Mouse (Mus musculus): ENCODE results near the gene Kcnip1. TPM values are rescaled to one million over a fixed set of nuclear protein-coding genes. Genes with fewer than 3 reads are reported as not detected.
A peak's percentile ranks its signal among the peaks of the same experiment; 100 is the strongest.

Gene Kcnip1
- total RNA-seq, 2 experiments from 2014 or later: 0.17 to 0.28 TPM

- DNase-seq: no peak
Observed at GRCm38 (mm10) chr11:33668376-33668775, 324.6 kb downstream of the Kcnip1 start.

DNA sequence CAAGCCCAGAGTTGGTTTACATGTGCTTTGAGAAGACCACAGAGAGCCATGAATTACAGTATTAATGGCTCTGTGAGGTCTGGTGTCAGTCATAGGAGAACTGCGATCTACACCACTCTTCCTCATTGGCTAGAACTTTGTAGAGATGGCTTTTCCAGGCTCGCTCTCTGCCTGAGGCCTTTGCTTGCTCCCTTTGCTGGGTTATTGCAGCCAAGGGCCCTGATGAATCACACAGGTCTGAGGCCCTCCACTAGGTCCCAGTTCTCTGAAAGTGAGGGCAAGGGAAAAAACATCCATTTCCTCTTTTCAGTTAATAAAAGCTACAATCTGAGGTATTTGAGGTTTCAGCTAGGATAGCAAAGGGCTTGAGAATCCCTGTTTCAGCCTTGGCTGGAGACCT is 329.4 kb downstream of the Kcnip1 start:
- DNase-seq: no peak

DNA sequence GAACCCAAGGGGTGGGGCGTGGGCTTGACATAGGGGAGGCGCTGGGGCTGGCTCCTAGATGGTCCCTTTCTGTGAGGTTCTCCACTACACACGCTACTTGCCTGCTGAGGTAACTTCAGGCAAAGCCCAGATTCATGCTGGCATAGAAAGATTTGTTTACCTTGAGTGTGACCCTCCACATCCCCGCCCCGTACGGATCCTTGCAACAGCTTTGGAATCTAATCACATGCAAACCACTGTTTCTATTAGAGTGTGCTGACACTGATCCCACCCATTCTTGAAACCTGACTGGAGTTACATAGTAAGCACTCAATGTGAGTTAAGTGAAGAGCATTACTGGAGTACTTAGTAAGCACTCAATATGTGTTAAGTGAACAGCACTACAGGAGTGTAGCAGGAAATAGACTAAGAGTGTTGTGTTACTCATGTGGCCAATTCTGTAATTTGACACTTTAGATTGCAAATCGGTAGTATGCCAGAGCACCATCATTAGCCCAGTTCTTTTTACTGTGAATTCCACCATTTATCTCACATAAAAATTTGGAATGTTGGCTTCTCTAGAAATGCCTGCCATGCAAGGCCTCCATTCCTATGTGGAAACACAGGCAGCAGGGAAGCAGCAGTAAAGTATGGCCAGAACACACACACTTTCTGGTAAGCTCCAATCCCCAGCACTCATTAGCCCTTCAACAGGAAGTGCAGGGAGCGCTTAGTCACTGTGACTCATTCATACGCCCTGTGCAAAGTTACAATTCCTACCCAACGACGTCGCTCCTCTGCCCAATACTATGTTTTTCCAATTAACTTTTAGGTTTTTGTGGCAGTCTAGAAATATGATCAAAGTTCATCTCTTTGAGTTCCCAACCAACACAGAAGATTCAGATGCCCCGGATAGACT is 332.7 kb downstream of the Kcnip1 start:
- no peak for DNase-seq

GRCm38 (mm10) chr11:33655861-33656593 is 336.9 kb downstream of the Kcnip1 start:
- no peak for DNase-seq

GRCm38 (mm10) chr11:33655221-33655620 is 337.7 kb downstream of the Kcnip1 start:
- no peak for DNase-seq

DNA sequence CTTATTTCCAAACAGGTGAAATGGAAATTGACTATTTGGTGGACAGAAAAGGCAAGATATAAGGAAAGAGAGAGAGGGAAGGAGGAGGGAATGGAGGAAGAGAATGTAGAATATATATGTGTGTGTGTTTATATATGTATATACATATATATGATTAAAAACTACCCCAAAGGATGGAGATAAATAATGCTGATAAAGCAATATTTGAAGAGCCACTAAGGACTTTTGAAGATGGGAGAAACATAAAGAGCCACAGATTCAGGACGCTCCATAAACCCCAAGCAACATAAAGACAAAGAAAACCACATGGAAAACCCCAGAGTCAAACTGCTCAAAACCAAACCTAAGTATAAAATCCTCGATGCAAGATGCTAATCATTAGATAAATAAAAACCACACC is 338.5 kb downstream of the Kcnip1 start:
- no peak for DNase-seq

DNA sequence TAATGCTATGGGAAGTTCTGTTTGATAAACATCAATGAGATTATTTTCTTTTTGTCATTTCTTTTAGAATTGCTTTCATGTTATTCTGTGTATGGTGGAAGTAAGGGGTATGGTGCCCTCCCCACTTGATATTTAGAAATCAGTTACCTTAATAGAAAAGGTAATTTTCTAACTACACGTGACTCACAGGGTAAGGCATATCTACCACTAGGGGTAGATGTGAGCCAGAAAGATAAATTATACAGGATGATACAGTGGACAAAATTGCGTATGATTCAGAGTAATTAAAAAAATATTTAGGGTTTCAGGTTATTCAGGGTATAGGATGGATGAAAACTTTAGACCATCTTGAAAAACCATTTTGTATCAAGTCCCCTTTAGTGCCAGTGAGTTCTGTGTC is 343.6 kb downstream of the Kcnip1 start:
- no peak for DNase-seq

GRCm38 (mm10) chr11:33637107-33637506 is 355.8 kb downstream of the Kcnip1 start:
- DNase-seq: no peak

DNA sequence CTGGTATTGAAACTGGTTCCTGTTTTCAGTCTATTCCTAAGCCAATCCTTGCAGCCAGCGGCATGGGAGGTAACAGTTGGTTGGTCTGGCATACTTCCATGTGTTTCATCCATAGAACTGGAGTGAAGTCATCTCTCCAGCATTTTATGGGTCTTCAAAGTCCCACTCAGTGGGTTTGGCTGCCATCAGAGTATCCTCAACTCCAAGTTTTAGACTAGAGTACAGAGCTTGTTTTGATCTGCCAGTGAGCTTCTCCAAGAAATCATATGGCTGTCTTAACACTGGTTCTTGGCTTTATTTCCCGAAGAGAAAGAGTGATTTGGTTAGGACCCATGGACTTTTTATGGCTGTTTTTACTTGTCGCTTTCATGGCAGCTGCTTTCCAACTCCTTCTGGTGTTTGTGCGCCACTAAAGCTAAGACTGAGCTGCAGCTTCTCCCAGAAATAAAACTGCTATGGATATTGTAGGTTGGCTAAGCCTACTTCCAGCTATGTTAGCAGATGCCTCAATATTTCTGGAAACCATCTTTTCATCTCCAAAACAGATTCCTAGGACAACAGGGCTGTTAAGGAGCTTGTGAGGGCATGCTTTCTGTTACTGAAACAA is 365.7 kb downstream of the Kcnip1 start:
- no peak for DNase-seq

DNA sequence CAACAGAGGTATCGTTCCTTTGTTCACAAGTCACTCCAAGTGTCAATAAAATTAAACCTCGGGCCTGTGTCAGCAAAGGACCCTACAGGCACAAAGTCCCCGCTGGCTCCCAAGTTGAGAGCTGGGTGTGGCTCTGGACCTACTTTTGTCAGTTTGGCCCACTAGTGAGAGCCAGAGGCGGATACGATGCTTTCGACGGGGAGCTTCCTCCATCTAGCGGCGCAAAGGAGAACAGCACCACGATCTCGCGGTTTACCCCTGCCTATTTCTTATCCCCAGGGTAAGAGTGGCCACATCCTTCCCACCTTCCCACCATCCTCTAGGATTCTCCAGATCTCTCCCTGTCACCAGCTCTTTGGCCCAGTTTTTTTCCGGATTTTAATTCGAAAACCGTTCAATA is 378.7 kb downstream of the Kcnip1 start:
- DNase-seq: peak; percentile 35 to 79

- no peak for DNase-seq
Observed at GRCm38 (mm10) chr11:33607784-33608183, 385.2 kb downstream of the Kcnip1 start.

- no peak for DNase-seq
Observed at GRCm38 (mm10) chr11:33603174-33603573, 389.8 kb downstream of the Kcnip1 start.

DNA sequence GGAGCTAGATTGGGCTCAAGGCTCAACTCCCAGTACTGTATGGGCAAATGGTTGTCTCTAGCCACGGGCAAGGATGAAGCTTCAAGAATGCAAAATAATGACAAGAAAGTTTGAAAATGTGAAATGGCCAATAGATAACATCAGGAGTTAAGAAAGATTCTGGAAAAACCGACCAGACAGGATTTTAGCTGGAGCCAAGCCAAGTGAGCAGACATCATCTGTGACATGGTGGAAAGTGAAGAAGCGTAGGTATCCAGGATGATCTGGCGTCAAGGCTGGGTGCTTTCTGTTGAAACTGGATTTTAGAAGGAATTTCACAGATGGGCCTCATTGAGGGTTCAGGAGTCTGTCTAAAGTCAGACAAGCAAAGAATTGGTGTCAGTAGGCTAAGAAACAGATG is 394.0 kb downstream of the Kcnip1 start, which contains the start of gene D130052B06Rik:
D130052B06Rik (plus strand) TSS at position 317 of the 400 bp plus-strand sequence.
- DNase-seq: no peak

- no peak for DNase-seq
Observed at GRCm38 (mm10) chr11:33596655-33597054, 396.3 kb downstream of the Kcnip1 start.

DNA sequence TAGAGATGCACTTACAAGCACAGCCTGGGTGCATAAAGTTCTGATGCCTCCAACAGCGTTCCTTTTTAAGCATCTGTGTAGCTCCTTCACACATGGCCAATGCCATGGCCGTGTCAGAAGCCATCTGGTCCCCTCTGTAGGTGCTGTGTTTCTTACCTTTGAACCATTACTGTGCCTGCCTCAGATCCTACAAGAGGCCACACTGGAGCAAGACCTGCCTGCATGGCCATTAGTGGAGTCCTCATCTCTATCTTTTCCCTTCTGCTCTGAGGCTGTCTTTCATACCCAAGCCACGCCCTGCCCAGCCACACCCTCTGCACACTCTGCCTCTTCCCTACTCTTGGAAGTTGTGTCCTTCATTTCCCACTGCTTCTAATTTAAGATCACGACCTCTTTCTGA is 400.1 kb downstream of the Kcnip1 start:
- no peak for DNase-seq

DNA sequence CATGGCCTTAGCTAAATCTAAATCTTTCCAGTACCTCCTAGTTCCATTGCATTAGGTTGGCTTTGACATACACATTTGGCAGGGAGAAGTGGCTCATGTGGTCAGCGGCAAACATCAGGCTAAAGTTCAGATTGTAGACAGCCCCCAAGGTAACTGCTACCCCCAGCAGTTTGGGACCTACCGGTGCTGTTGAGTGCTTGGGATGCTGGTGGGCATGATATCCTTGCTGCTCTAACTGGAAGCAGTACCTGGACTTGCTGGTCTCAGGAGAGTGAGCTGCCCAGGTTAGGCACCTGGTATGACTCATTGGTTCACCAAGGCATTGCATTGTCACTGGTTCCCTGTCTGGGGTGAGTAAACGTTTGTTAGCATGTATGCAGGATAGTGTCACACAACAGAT is 402.2 kb downstream of the Kcnip1 start:
- DNase-seq: no peak

DNA sequence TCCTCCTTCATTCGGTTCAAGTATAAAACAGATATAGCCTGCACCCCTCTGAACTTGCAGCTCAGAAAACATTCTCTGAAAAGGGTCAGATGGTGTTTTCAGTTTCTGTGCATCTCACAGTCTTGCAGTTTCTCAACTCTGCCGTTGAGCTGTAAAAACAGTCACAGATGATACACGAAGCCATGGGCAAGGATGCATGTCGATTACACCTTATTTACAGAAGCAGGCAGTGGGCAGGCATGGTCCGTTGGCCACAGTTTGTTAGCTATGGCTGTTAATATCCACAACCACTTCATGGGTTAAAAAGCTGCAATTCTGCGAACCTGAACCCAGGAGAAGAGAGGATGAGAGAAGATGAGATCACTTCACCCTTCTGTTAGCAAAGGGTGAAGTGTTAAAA is 406.3 kb downstream of the Kcnip1 start:
- DNase-seq: no peak

DNA sequence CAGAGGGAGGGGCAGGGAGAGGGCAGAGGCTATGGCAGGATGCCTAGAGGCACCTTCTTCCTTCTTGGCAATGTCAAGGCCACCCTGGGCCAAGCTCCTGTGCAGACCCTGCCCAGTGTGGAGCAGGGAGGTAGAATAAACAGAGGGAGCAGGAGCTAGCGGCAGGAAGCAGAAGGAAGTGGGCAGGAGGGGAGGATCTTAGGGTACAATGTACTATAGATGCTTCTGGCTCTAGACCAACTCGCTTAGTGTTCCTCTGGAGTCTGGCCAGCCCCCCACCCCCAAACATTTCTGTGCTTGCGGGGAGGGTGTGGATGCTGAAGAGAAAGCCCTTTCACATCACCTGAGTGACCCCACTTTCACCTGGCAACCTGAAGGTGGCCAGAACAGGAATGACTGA is 413.3 kb downstream of the Kcnip1 start:
- no peak for DNase-seq

Other genes starting within 250 kb of the Kcnip1 start
- under 1 TPM; 0.55 to 0.75 TPM for gene Kcnmb1, start 30.1 kb downstream of the Kcnip1 start, total RNA-seq (2021)
- gene Lcp2, start 53.8 kb upstream of the Kcnip1 start, total RNA-seq (2021): 1 to 10 TPM; 2.4 to 2.6 TPM
- not detected for gene 4930469K13Rik, start 105.4 kb upstream of the Kcnip1 start, total RNA-seq (2021)
- gene Foxi1, start 214.9 kb upstream of the Kcnip1 start, total RNA-seq (2021): not detected

All from heart, adult 18-20 months (tissue).